Mouse (Mus musculus): ENCODE data around the gene Bcas1. TPM values are rescaled to one million over a fixed set of nuclear protein-coding genes. Genes with fewer than 3 reads are reported as not detected.

The Bcas1 gene
- total and polyA plus RNA-seq, 3 experiments = 0.55 TPM; not detected in 2

DNA sequence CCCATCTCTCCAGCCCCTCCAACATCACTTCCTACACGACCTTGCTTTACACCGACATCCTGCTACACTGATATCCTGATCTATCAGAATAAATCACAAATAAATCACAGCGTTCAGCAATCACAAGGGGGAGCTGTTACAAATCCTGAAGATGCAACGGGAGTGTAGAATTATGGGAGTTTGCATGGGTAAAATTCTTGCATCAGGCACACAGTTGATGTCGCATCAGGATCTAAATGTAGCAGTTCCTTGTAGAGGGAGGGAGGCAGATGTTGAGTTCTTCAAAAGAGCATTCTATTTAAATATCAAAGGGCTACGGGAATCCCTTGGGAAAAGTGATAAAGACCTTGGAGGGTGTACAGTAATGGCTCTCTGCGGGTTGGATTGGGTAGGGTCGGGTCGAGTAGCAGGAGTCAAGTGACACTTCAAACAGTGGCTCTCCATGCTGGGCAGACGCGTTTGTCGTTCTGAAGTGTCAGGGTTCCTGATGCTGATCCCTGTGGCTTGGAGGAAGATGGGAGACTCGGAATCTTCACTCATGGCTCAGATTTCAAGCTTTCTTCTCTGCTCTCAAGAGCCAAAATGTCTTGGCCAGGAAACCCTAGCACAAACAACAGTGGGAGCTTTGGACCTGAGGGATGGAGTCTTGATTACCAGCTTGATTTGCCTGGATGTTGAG, 16.0 kb downstream of the Bcas1 start:
- Histone ChIP-seq H3K36me3 (replicated peaks) (no peaks in the 10 kb centered on the region), H3K27me3 (ENCODE audit: insufficient read depth, low read length) (no peaks in the 10 kb centered on the region), H3K9me3 (replicated peaks) (peaks cover 81% of the 10 kb centered on the region), H3K4me3 (ENCODE audit: low read depth, low read length) (no peak overlapping the region), H3K4me1 (ENCODE audit: insufficient read depth, low read depth, low read length) (no peaks in the 10 kb centered on the region)
- TF ChIP-seq GATA2 (IDR thresholded peaks at IDR 0.05; ENCODE audit: borderline replicate concordance, low read depth, low read length) (no peak), POLR2AphosphoS5 (IDR thresholded peaks at IDR 0.05; ENCODE audit: insufficient replicate concordance, low read depth, low read length) (no peak), GATA1 (IDR thresholded peaks at IDR 0.05; ENCODE audit: borderline replicate concordance, low read length) (no peak), CTCF (IDR thresholded peaks at IDR 0.05; ENCODE audit: low read depth, low read length) (no peak), TAL1 (conservative IDR thresholded peaks at IDR 0.05; ENCODE audit: low read depth, low read length) (no peak)
- DNase-seq (ENCODE audit: low spot score) (no peak), ATAC-seq (ENCODE audit: extremely low read depth, insufficient number of reproducible peaks, low FRiP score, poor library complexity, severe bottlenecking) (no peak)

- H3K36me3 ChIP-seq (replicated peaks) = no peaks in the 10 kb centered on the region
- TF ChIP-seq CTCF (IDR thresholded peaks at IDR 0.05; ENCODE audit: low read depth, low read length) (no peak), GATA1 (IDR thresholded peaks at IDR 0.05; ENCODE audit: borderline replicate concordance, low read length) (no peak), GATA2 (IDR thresholded peaks at IDR 0.05; ENCODE audit: borderline replicate concordance, low read depth, low read length) (no peak), TAL1 (conservative IDR thresholded peaks at IDR 0.05; ENCODE audit: low read depth, low read length) (no peak), POLR2AphosphoS5 (IDR thresholded peaks at IDR 0.05; ENCODE audit: insufficient replicate concordance, low read depth, low read length) (no peak)
- no peak for ATAC-seq (ENCODE audit: extremely low read depth, insufficient number of reproducible peaks, low FRiP score, poor library complexity, severe bottlenecking)
- no peak for DNase-seq (ENCODE audit: low spot score)
- H3K4me1 ChIP-seq (ENCODE audit: insufficient read depth, low read depth, low read length) = no peaks in the 10 kb centered on the region
- no peak overlapping the region for H3K4me3 ChIP-seq (ENCODE audit: low read depth, low read length)
- H3K9me3 ChIP-seq (replicated peaks) = peaks cover 82% of the 10 kb centered on the region
- H3K27me3 ChIP-seq (ENCODE audit: insufficient read depth, low read length) = no peaks in the 10 kb centered on the region
These were observed 16.8 kb downstream of the Bcas1 start for GRCm38 (mm10) chr2:170410677-170411489.

GRCm38 (mm10) chr2:170406438-170406837, 21.2 kb downstream of the Bcas1 start:
- DNase-seq (ENCODE audit: low spot score) (no peak), ATAC-seq (ENCODE audit: extremely low read depth, insufficient number of reproducible peaks, low FRiP score, poor library complexity, severe bottlenecking) (no peak)
- no peaks in the 10 kb centered on the region for H3K27me3 ChIP-seq (ENCODE audit: insufficient read depth, low read length)
- H3K4me3 ChIP-seq (ENCODE audit: low read depth, low read length) = no peak overlapping the region
- H3K36me3 ChIP-seq (replicated peaks) = no peaks in the 10 kb centered on the region
- no peaks in the 10 kb centered on the region for H3K4me1 ChIP-seq (ENCODE audit: insufficient read depth, low read depth, low read length)
- H3K9me3 ChIP-seq (replicated peaks) = peaks cover 67% of the 10 kb centered on the region
- TF ChIP-seq CTCF (IDR thresholded peaks at IDR 0.05; ENCODE audit: low read depth, low read length) (no peak), GATA2 (IDR thresholded peaks at IDR 0.05; ENCODE audit: borderline replicate concordance, low read depth, low read length) (no peak), TAL1 (conservative IDR thresholded peaks at IDR 0.05; ENCODE audit: low read depth, low read length) (no peak), POLR2AphosphoS5 (IDR thresholded peaks at IDR 0.05; ENCODE audit: insufficient replicate concordance, low read depth, low read length) (no peak), GATA1 (IDR thresholded peaks at IDR 0.05; ENCODE audit: borderline replicate concordance, low read length) (no peak)

DNA sequence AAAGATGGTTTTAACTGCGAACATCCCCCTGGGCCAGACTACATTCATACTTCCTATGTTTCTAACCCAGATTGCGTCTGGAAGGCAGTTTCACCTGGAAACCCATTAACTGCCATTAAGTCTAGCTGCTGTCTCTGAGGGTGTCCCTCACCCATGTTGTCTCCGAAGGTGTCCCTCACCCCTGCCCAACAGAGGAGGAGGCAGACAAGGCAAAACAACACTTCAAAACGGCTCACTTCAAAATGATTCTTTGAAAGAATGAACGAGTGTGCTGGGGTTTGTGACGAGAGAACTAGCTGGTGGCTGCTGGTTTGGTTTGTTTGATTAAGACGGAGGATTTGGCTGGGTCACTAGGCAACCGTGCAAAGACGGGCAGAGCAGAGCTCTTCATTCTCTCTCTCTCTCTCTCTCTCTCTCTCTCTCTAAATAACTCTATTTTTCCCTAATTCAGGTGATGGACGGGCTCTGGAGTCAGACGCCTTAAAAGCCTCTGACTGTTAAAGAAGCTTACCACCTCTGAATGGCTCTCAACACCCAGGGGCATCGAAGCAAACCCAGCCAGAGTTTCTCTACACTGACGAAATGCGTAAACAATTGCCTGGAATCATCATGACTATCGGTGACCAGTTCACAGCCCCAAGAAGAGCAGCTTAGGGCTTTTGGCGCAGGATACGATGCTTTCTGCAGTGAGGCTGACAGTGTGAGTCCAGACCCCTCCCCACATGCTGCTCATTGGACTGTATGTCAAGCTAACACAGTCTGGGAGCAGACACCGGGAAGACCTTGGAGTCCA, 22.7 kb downstream of the Bcas1 start:
- Histone ChIP-seq H3K36me3 (replicated peaks) (no peaks in the 10 kb centered on the region), H3K4me1 (ENCODE audit: insufficient read depth, low read depth, low read length) (no peaks in the 10 kb centered on the region), H3K9me3 (replicated peaks) (peaks cover 68% of the 10 kb centered on the region), H3K4me3 (ENCODE audit: low read depth, low read length) (no peak overlapping the region), H3K27me3 (ENCODE audit: insufficient read depth, low read length) (no peaks in the 10 kb centered on the region)
- DNase-seq (ENCODE audit: low spot score) (no peak), ATAC-seq (ENCODE audit: extremely low read depth, insufficient number of reproducible peaks, low FRiP score, poor library complexity, severe bottlenecking) (no peak)
- TF ChIP-seq TAL1 (conservative IDR thresholded peaks at IDR 0.05; ENCODE audit: low read depth, low read length) = no peak
- TF ChIP-seq POLR2AphosphoS5 (IDR thresholded peaks at IDR 0.05; ENCODE audit: insufficient replicate concordance, low read depth, low read length) = no peak
- no peak for TF ChIP-seq GATA2 (IDR thresholded peaks at IDR 0.05; ENCODE audit: borderline replicate concordance, low read depth, low read length)
- no peak for TF ChIP-seq GATA1 (IDR thresholded peaks at IDR 0.05; ENCODE audit: borderline replicate concordance, low read length)
- no peak for TF ChIP-seq CTCF (IDR thresholded peaks at IDR 0.05; ENCODE audit: low read depth, low read length)

- no peak for DNase-seq (ENCODE audit: low spot score)
- Histone ChIP-seq H3K36me3 (replicated peaks) (no peaks in the 10 kb centered on the region), H3K9me3 (replicated peaks) (peaks cover 66% of the 10 kb centered on the region), H3K4me3 (ENCODE audit: low read depth, low read length) (no peak overlapping the region), H3K4me1 (ENCODE audit: insufficient read depth, low read depth, low read length) (no peaks in the 10 kb centered on the region), H3K27me3 (ENCODE audit: insufficient read depth, low read length) (no peaks in the 10 kb centered on the region)
- no peak for ATAC-seq (ENCODE audit: extremely low read depth, insufficient number of reproducible peaks, low FRiP score, poor library complexity, severe bottlenecking)
- TF ChIP-seq POLR2AphosphoS5 (IDR thresholded peaks at IDR 0.05; ENCODE audit: insufficient replicate concordance, low read depth, low read length) = no peak
- TF ChIP-seq CTCF (IDR thresholded peaks at IDR 0.05; ENCODE audit: low read depth, low read length) = no peak
- no peak for TF ChIP-seq GATA2 (IDR thresholded peaks at IDR 0.05; ENCODE audit: borderline replicate concordance, low read depth, low read length)
- no peak for TF ChIP-seq GATA1 (IDR thresholded peaks at IDR 0.05; ENCODE audit: borderline replicate concordance, low read length)
- TF ChIP-seq TAL1 (conservative IDR thresholded peaks at IDR 0.05; ENCODE audit: low read depth, low read length) = no peak
These were observed 23.8 kb downstream of the Bcas1 start for GRCm38 (mm10) chr2:170403666-170404385.

Measured in G1E (cell line).